Mouse (Mus musculus): ENCODE data around the gene Snph. TPM values are rescaled to one million over a fixed set of nuclear protein-coding genes. Genes with fewer than 3 reads are reported as not detected.

Snph gene
- polyA plus RNA-seq, 1 experiment from 2014 or later: 0.60 TPM

DNA sequence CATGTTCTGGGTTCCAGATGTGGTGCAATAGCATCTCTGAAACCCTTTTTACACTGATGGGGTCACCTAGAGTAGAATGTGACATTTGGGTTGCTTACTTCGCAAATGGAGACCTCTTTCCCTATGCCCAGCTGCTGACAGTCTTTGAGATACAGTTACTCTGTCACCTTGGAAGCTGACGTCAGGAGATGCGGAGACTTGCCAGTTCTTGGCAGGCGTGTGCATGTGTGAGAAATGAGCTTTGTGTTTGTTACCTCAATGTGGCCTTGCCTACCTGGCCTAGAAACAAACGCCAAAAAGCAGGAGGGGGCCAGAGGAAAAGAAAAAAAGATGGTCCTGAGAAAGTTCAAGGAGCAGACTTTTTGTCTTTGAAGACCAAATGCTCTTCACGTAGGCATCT, 65.5 kb downstream of the Snph start:
- Histone ChIP-seq H3K4me1 (no peaks in the 10 kb centered on the region), H3K9me3 (no peaks in the 10 kb centered on the region), H3K4me2 (no peak overlapping the region), H3K27me3 (no peaks in the 10 kb centered on the region), H3K4me3 (no peak overlapping the region), H3K9ac (no peak overlapping the region), H3K36me3 (peaks cover 17% of the 10 kb centered on the region), H3K27ac (no peak overlapping the region)
- ATAC-seq (ENCODE audit: insufficient number of reproducible peaks, insufficient read depth, low FRiP score, low TSS enrichment, low read depth): no peak
- 80% methylated on average over 6 of the region's 6 CpGs for WGBS

DNA sequence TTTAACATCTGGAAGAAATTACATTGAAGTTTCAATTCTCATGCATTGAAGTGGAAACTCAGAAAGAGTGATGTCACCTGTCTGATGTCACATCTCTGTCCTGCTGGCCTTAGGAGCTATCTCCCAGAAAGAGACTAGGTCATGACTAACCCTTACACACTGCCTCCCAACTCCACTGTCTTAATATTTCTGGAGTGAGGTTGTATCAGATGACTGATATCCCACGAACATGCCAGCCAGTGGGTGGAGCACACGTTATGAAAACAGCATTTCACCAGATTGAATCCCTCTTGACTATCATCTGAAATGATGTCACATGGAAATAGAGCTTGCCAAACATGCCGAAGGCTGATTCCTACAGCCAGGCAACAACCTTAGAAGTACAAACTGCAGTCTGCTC, 67.4 kb downstream of the Snph start:
- no peak overlapping the region for H3K9ac ChIP-seq
- no peak for ATAC-seq (ENCODE audit: insufficient number of reproducible peaks, insufficient read depth, low FRiP score, low TSS enrichment, low read depth)
- no peak overlapping the region for H3K4me3 ChIP-seq
- H3K4me2 ChIP-seq: no peak overlapping the region
- no peaks in the 10 kb centered on the region for H3K27me3 ChIP-seq
- 46% methylated on average over 3 of the region's 3 CpGs for WGBS
- H3K9me3 ChIP-seq: no peaks in the 10 kb centered on the region
- H3K36me3 ChIP-seq: peaks cover 34% of the 10 kb centered on the region
- H3K4me1 ChIP-seq: no peaks in the 10 kb centered on the region
- H3K27ac ChIP-seq: no peak overlapping the region

DNA sequence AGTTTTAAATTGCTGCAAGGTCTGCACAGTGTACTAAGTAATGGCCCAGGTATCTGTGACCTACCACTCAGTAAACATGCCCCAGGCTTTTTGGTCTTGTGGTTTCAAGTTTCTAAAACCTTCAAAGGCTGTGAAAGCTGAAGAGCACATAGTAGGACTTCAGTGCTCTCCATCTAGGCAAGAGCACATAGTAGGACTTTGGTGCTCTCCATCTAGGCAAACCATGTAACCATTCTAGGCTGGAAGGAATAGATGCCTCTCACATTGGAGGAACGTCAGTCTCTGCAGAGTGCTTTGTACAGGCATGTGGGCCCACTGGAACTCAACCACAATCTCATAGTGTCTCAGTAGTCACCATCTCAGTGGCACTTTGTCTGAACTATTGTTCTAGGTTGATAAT, 68.4 kb downstream of the Snph start:
- no peak for ATAC-seq (ENCODE audit: insufficient number of reproducible peaks, insufficient read depth, low FRiP score, low TSS enrichment, low read depth)
- 89% methylated on average over 1 of the region's 1 CpGs for WGBS
- H3K36me3 ChIP-seq: peaks cover 43% of the 10 kb centered on the region

DNA sequence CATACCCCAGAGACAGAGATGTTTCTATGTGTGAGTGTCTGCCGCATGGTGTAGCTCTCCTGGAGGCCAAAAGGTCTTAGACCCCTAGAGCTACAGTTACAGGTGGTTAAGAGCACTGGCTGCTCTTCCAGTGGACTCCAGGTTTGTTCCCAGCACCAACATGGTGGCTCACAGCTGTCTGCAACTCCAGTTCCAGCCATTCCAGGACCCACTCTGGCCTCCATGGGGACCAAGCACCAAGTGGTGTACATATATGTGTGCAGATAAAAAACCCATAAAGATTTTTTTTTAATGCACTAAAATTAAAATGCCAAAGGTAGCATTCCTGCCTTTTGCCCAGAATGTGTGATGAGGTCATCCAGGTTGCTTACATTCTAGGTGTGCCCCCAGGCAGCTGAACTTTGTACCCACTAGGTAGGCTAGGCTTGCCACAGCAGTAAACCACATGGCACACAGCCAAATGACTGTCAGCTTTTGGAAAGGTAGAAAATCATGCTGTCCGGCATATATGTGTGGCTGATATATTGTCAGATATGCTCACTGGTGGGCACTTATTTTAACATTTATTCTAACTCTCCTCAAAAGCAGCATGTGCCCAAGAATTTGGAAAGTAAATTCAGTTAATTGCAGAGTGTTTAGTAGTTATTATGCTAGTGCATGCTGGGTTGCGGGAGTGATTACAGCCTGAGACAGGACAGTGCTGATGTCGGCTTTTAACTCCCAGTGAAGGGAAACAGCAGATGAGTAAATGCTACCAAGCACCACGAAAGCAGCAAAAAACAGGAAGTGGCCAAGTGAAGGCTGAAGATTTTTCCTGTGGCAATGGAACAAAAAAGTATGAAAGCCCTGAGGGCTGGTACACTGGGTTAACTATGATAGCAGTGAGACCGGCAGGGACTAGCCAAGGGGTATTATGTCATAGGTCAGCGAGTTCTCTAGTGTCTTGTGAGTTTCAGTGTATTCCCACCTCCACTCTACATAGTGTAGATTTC, 69.2 kb downstream of the Snph start:
- H3K9me3 ChIP-seq: no peaks in the 10 kb centered on the region
- peaks cover 50% of the 10 kb centered on the region for H3K36me3 ChIP-seq
- no peak overlapping the region for H3K9ac ChIP-seq
- H3K4me2 ChIP-seq: no peak overlapping the region
- no peak overlapping the region for H3K4me3 ChIP-seq
- H3K27ac ChIP-seq: no peak overlapping the region
- ATAC-seq (ENCODE audit: insufficient number of reproducible peaks, insufficient read depth, low FRiP score, low TSS enrichment, low read depth): no peak
- H3K4me1 ChIP-seq: no peaks in the 10 kb centered on the region
- H3K27me3 ChIP-seq: no peaks in the 10 kb centered on the region
- WGBS: 77% methylated on average over 7 of the region's 7 CpGs

More for the DNA sequence above, 68.4 kb downstream of the Snph start:
- H3K9me3 ChIP-seq: no peaks in the 10 kb centered on the region
- no peak overlapping the region for H3K4me2 ChIP-seq
- no peaks in the 10 kb centered on the region for H3K4me1 ChIP-seq
- H3K27ac ChIP-seq: no peak overlapping the region
- no peaks in the 10 kb centered on the region for H3K27me3 ChIP-seq
- H3K9ac ChIP-seq: no peak overlapping the region
- H3K4me3 ChIP-seq: no peak overlapping the region

DNA sequence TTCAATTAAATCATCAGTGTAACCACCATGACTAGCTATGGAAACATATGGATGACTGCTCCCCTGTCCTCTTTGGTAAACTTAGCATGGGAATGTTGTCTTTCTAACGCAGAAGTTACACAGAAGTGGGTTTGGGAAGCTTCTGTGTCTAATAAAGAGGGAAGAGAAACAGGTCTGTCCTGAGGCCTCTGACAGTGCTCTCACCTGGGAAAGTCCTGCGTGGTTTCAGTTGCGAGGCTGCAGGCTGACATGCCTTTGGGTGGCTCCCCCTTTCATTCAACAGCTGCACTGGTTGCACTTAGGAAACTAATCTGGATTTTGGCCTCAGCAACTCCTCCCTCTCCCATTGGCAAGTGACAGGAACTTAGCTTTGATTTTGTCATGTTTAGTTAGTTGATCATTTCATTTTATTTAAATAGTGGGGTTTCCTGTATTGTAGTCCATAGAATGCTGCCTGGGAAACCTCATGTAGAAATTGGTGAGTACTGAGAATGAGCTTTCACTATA, 82.7 kb downstream of the Snph start:
- Histone ChIP-seq H3K4me2 (no peak overlapping the region), H3K27me3 (no peaks in the 10 kb centered on the region), H3K4me1 (peaks cover 10% of the 10 kb centered on the region), H3K9ac (no peak overlapping the region), H3K36me3 (peaks cover 90% of the 10 kb centered on the region), H3K27ac (no peak overlapping the region), H3K9me3 (no peaks in the 10 kb centered on the region), H3K4me3 (no peak overlapping the region)
- no peak for ATAC-seq (ENCODE audit: insufficient number of reproducible peaks, insufficient read depth, low FRiP score, low TSS enrichment, low read depth)
- WGBS: 86% methylated on average over 3 of the region's 3 CpGs

DNA sequence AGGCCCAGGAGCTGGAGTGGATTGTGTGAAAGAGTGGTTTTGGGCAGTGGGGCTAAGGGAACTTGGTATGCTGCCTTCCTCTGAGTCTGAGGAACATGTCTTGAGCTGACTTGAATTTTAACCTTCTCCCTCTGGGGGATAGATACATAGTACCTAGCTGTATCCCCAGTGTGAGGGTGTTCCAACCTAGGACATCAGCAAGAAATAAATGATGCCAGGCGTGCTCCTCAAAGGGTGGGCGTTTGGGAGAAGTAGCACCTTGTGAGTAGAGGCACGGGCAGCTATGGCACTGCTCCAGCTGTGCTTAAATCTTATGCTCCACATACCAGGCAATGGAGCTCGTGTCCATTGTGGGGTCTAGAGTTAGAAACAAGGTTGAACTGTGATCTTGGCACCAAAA, 85.8 kb downstream of the Snph start:
- WGBS: 87% methylated on average over 4 of the region's 4 CpGs
- Histone ChIP-seq H3K4me2 (no peak overlapping the region), H3K36me3 (peaks cover 66% of the 10 kb centered on the region), H3K4me1 (peaks cover 28% of the 10 kb centered on the region), H3K4me3 (no peak overlapping the region), H3K9ac (no peak overlapping the region), H3K27ac (no peak overlapping the region), H3K27me3 (no peaks in the 10 kb centered on the region), H3K9me3 (no peaks in the 10 kb centered on the region)
- ATAC-seq (ENCODE audit: insufficient number of reproducible peaks, insufficient read depth, low FRiP score, low TSS enrichment, low read depth): no peak

DNA sequence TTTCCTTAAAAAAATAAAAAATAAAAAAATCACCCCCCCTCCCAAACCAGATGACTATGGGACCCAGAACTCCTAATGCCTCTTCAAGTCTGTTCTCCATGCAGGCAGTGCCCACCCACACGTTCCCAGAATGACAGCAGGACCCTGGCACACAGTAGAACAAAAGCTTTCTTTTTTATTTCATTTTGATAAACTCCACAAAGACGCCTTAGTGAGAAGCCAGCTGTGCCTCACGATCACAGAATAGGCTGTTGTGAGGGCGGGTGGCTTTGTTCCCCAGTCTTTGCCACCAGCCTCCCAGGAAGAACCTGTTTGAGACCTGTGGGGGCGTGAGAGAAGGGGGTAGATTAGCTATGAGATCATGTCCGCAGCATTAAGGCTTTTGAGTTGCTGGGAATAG, 87.7 kb downstream of the Snph start:
- peaks cover 49% of the 10 kb centered on the region for H3K36me3 ChIP-seq
- peak overlapping the region; percentile 98; the same call in 1 of the 2 replicates for H3K4me3 ChIP-seq
- no peak for ATAC-seq (ENCODE audit: insufficient number of reproducible peaks, insufficient read depth, low FRiP score, low TSS enrichment, low read depth)
- no peaks in the 10 kb centered on the region for H3K9me3 ChIP-seq
- no peaks in the 10 kb centered on the region for H3K27me3 ChIP-seq
- H3K9ac ChIP-seq: peak overlapping the region; percentile 32; the same call in 1 of the 2 replicates
- WGBS: 65% methylated on average over 6 of the region's 6 CpGs
- H3K4me2 ChIP-seq: peak overlapping the region; percentile 76
- H3K27ac ChIP-seq: no peak overlapping the region
- H3K4me1 ChIP-seq: peaks cover 31% of the 10 kb centered on the region

DNA sequence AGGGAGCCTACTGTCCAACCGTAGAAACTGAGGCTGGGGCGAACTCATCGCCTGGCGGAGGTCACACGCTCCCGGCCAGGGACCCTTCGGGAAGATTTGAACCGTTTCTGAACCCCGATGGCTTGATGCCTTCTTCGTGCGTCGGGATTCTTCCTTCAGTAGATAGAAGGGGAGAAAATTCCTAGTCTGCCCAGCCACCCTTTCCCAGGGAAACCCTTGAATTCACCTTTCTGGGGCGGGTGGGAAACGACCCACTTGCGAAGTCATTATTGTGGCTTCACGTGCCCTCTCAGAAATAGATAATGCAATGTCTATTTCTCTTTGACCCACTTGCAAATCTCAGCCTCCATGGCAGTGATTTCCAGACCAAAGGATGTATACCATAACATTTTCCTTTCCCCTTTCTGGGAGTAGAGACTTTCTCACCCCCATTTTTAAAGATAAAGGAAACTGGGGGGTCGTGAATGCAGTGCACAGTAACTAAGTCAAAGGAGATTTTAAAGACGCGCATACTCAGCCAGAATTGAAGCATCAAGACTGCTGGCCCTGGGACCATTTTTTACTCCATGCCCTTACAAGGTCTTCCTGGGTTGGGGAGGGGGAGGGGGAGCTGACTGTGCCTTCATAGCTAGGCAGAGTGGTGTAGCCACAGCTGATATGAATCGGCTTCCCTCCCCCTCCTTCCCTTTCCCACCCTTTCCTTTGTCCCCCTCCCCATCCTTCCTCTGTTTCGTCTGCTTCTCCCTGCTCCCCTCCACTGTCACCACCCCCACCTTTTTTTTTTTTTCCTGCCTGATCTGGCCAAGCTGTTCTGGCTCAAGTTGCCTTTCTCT, 89.1 kb downstream of the Snph start:
- Histone ChIP-seq H3K9me3 (no peaks in the 10 kb centered on the region), H3K4me2 (peak overlapping the region; percentile 76), H3K27me3 (no peaks in the 10 kb centered on the region), H3K9ac (peak overlapping the region; percentile 93), H3K4me3 (peak overlapping the region; percentile 98), H3K4me1 (peaks cover 31% of the 10 kb centered on the region), H3K36me3 (peaks cover 38% of the 10 kb centered on the region), H3K27ac (peak overlapping the region; percentile 86)
- no peak for ATAC-seq (ENCODE audit: insufficient number of reproducible peaks, insufficient read depth, low FRiP score, low TSS enrichment, low read depth)
- WGBS: 1% methylated on average over 21 of the region's 21 CpGs

DNA sequence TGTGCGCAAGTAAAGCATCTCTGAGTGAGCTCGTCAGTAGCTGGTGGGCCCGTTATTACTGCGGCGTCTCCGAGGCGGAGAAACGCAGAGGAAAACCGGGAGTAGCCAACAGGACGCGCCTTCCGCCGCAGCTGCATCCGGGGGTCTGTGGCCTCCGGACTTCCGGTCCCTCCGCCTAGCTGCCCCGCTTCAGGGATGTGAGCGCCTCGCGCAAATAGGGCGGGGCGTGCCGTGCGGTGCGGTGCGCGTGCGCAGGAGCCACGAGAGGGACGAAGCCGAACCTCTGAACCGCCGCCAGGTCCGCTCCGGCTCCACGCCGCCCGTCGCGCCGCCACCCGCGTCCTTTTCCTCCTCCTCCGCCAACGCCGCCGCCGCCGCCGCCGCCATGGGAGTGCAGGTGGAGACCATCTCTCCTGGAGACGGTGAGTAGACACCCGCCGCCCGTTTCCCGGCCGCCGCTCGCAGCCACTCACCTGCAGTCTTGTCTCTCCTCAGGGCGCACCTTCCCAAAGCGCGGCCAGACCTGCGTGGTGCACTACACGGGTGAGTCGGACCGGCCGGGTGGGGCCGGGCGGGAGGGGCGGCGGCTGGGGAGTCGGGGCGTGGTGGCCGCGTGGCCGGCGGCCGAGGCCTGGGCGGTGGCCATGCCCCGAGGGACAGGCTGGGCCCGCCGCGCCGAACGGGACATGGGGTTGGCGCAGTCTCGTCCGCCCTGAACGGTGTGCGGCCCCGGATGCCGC, 89.9 kb downstream of the Snph start, which contains the start of gene Fkbp1a:
TSS of gene Fkbp1a (plus strand) at position 161 of the 740 bp plus-strand sequence.
- H3K9ac ChIP-seq: peak within 1 kb of the TSS; percentile 93
- no peaks in the 10 kb centered on the region for H3K9me3 ChIP-seq
- peak within 1 kb of the TSS; percentile 76 for H3K4me2 ChIP-seq
- H3K4me3 ChIP-seq: peak within 1 kb of the TSS; percentile 98
- WGBS: under 1% methylated on average over 70 of the region's 93 CpGs
- H3K27me3 ChIP-seq: no peaks in the 10 kb centered on the region
- peak within 1 kb of the TSS; percentile 86 for H3K27ac ChIP-seq
- H3K4me1 ChIP-seq: peaks cover 31% of the 10 kb centered on the region
- ATAC-seq (ENCODE audit: insufficient number of reproducible peaks, insufficient read depth, low FRiP score, low TSS enrichment, low read depth): peak; percentile 94
- H3K36me3 ChIP-seq: peaks cover 32% of the 10 kb centered on the region
